Mouse (Mus musculus) right cerebral cortex, postnatal 4 days (tissue): ENCODE measurements around the gene Erv3.
A peak's percentile ranks its signal among the peaks of the same experiment; 100 is the strongest.
"Not testable (repeated sequence)": the region's sequence is repeated elsewhere in the genome, so short reads cannot be mapped to it uniquely, and the experiment has no call there.

Experiments
- DNase-seq: peaks from one replicate; pipeline ENCODE4 v3.0.0-alpha.2; 2022

The Erv3 gene

DNA sequence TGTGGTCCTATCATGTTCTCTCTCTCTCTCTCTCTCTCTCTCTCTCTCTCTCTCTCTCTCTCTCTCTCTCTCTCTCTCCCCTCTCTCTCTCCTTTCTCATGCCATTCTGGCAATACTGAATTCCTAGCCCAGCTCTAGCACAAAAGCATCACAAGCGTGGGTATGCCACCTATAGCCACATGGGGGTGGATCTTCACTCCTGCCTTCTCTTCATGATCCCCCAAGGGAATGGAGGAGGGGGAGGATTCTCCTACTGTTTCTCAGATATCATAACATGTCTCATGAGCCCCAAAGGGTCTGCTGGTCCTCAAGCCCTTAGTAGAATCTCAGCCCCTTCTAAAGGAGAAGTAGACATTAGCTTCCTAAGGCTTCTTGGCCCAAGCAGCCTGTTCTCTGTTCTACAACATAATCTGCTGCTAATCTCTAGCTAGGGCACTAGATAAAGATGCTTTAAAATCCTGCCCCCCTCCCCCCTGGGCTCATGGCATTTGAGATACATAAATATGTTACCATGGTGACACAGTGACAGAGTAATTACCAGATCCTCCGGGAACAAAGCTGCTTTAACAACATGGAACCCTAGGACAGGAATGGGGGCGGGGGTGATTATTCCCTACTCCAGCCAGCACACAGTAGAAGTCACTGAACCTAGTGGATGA, 3.2 kb upstream of the Erv3 start:
- DNase-seq: peak; percentile 32

GRCm38 (mm10) chr2:131857838-131858237, 1.7 kb downstream of the Erv3 start:
- no peak for DNase-seq

GRCm38 (mm10) chr2:131853719-131854118, 5.8 kb downstream of the Erv3 start:
- DNase-seq: no peak

GRCm38 (mm10) chr2:131851333-131852092, 8.0 kb downstream of the Erv3 start:
- DNase-seq: no peak

DNA sequence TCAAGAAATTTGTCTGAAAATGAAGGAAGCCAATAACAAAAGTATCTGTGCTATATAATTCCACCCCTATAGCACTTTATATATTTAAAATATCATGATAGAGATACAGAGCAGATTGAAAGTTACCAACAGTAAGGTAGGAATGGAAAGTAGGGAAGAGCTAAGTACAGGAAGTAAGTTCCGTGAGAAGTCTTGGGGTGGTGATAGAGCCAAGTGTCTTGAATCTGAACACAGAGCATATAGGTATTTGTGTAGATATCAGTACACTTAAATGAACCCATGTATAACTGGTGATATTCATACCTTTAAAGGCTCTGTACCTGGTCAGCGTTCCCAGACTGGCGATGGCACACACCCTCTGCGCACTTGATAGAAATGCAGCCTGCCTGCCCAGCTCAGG, 9.5 kb downstream of the Erv3 start:
- DNase-seq: no peak

GRCm38 (mm10) chr2:131847501-131848359, 11.8 kb downstream of the Erv3 start:
- DNase-seq: peak; percentile 59

GRCm38 (mm10) chr2:131846811-131847210, 12.7 kb downstream of the Erv3 start:
- DNase-seq: no peak

- no peak for DNase-seq
Observed at GRCm38 (mm10) chr2:131846132-131846710, 13.3 kb downstream of the Erv3 start.

- no peak for DNase-seq
Observed at GRCm38 (mm10) chr2:131845671-131846070, 13.9 kb downstream of the Erv3 start.

GRCm38 (mm10) chr2:131842568-131842967, 17.0 kb downstream of the Erv3 start:
- DNase-seq: no peak

DNA sequence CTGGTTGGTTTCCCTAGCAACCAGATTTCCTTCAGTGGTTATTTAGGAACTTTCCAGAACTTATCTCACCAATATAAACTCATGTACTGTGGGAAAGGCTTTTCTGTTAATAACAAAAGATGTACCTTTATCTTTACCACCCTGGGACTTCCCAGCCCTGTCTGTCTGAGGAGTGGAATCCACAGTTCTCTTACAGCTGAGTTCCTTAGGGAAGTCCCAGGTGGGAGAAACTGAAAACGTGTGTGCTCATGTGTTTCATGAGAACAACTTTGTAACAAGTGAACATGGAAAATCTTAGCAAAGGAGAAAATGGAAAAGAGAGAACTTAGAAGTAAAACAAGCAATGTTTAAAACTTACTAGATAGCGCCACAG, 18.2 kb downstream of the Erv3 start:
- DNase-seq: no peak

DNA sequence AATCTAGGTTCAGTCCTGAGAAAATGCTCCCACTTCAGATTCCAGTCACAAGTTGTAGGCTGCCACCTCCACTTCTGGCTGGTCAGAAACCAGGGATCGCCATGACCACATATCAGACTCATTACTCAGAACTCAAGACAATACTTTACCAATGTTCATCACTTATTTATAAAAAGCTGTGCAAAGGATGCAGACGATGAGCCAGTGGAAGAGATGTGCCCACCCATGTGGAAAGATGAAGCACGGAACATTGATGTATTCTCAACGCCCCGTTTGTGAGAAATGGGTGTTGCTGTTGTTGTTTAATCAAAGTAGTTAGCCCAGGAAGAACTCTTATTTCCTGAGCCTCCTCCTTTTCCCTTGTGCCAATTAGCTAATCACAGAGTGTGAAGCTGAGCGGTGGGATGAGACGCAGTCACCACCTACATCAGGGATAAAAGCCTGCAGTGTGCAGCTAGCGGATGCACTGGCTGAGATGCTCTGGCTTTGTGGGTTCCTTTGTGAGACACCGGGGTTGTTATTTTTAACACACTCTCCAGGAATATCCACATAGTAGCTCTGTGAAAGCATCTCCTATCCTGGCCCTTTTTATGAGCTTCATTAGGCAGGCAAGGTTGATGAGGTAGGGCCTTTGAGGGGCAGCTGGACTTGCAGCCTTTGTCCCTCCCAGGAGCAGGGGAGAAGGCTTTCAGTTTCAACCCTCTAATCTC, 18.8 kb downstream of the Erv3 start:
- no peak for DNase-seq

- DNase-seq: no peak
Observed at GRCm38 (mm10) chr2:131834296-131834695, 25.3 kb downstream of the Erv3 start.

DNA sequence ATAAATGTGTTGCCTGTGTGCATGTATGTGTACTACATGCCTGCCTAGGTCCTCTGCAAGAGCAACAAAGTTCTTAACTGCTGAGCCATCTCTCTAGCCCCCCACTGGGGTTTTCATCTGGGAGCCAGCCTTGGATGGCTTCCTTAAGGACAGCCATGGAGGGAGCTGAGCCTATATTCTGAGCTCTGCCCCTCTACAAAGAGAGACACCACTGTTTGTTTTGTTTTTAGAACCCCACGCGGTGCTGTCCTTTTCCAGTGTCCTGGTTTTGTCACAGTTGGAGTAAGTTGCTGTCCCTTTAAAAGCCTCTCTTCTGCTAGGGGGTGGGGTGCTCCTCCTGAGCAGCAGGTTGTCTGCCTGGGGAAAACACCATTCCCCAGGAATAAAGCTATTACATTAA, 27.7 kb downstream of the Erv3 start:
- DNase-seq: no peak

- DNase-seq: not testable (repeated sequence)
Observed at GRCm38 (mm10) chr2:131830945-131831344, 28.6 kb downstream of the Erv3 start.

GRCm38 (mm10) chr2:131827999-131828975, 31.3 kb downstream of the Erv3 start:
- DNase-seq: peak; percentile 54

DNA sequence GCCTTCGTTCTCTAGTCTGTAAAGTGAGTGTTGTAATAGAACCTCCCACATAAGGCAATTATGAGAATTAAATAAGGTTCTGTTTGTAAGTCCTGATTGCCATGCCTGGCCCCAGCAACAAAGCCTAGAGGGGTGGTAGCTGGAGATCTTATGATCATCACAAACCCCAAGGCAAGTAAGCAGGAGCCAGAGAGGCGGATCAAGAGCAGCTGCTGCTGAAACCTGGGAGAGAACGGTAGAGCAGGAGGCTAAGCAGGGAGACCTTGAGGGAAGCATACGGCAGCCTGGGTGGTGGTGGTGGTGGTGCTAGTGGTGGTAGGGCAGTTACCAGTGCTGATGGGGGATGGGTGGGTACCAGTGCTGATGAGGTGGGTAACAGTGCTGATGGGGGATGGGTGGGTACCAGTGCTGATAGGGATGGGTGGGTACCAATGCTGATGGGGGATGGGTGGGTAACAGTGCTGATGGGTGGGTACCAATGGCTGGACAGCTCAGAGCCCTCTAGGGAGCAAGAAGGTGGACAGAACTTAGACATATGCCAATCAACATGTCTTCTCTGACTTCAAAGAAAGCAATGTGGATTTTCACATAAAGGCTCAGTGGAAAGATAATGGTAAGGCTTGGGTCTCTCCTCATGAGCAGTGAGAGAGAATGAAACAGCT, 32.4 kb downstream of the Erv3 start:
- no peak for DNase-seq

DNA sequence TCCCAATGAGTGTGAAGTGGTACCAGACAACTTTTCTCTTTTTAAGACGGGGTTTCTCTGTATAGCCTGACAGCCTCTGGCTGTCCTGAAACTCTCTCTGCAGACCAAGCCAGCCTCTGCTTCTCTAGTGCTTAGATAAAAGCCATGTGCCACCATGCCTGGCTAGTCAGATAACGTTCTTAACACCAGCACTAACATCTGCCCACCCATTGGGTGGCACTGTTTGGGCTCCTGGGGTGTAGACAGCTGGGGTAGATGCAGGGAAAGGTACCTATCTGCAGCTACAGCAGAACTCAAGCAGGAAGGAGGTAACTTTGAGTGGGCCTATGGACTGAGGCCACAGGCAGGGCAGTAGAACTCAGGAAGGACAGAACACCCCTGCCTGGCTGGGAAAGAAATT, 34.0 kb downstream of the Erv3 start:
- no peak for DNase-seq

GRCm38 (mm10) chr2:131823931-131824330, 35.6 kb downstream of the Erv3 start:
- no peak for DNase-seq

DNA sequence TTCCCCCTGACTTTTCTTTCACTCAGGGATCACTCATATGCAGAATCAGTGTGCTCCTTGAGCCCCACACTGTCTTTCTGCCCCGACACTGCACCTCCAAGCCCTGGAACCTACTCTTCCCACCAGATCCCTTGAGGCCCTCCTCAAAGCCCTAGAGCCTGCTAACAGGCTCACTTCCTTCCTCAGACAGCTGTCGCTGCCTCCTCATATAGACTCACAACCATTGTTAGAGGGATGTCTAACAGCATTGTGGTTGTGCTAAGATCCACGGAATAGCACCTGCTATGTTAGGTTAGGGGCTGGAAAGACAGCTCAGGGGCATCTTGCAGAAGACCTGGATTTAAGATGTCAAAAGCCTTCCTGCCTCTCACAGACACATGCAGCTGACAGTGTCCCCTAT, 37.1 kb downstream of the Erv3 start:
- no peak for DNase-seq

DNA sequence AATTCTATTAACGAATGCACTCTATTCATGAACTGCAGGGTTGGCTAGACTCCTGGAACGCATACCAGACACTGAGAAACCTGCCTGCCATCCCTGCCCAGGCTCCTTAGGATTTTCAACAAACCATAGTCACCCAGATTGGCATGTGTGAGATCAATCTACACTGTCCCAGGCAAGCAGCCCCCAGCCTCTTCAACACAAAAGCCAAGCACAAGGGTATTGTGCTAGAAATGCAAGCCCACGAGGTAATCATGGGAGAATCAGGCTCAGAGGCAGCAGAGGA, 37.9 kb downstream of the Erv3 start:
- no peak for DNase-seq
